Mouse (Mus musculus): Measurements from ENCODE around the gene Arl15. TPM values are rescaled to one million over a fixed set of nuclear protein-coding genes. Genes with fewer than 3 reads are reported as not detected.
A peak's percentile ranks its signal among the peaks of the same experiment; 100 is the strongest.

Gene Arl15
- polyA plus RNA-seq, 1 experiment from 2014 or later = 10.1 TPM

- Histone ChIP-seq H3K4me1 (ENCODE audit: insufficient read depth, low read depth, low read length) (no peaks in the 10 kb centered on the region), H3K27me3 (replicated peaks; ENCODE audit: insufficient read depth, low read length) (no peaks in the 10 kb centered on the region), H3K9ac (replicated peaks; ENCODE audit: low read depth) (no peak overlapping the region), H3K4me3 (ENCODE audit: low read depth, low read length) (no peak overlapping the region), H3K9me3 (ENCODE audit: low read length) (no peaks in the 10 kb centered on the region), H3K27ac (ENCODE audit: low read length) (no peak overlapping the region), H3K4me2 (replicated peaks; ENCODE audit: low read depth, low read length) (no peak overlapping the region), H3K36me3 (ENCODE audit: insufficient read depth, low read length) (no peaks in the 10 kb centered on the region)
- DNase-seq (ENCODE audit: low spot score) = peak; percentile 70
- WGBS = 62% methylated on average over 20 of the region's 20 CpGs
- ATAC-seq = peak; percentile 73
- TF ChIP-seq EP300 (IDR thresholded peaks at IDR 0.05) (peak; percentile 34; the same call in 1 of the 2 replicates), CTCF (IDR thresholded peaks at IDR 0.05) (no peak)
Measured at GRCm38 (mm10) chr13:113879651-113880327, 85.5 kb downstream of the Arl15 start.

- no peaks in the 10 kb centered on the region for H3K36me3 ChIP-seq (ENCODE audit: insufficient read depth, low read length)
- TF ChIP-seq CTCF (IDR thresholded peaks at IDR 0.05) (no peak), EP300 (IDR thresholded peaks at IDR 0.05) (no peak)
- H3K4me1 ChIP-seq (ENCODE audit: insufficient read depth, low read depth, low read length) = no peaks in the 10 kb centered on the region
- H3K9ac ChIP-seq (replicated peaks; ENCODE audit: low read depth) = no peak overlapping the region
- no peaks in the 10 kb centered on the region for H3K9me3 ChIP-seq (ENCODE audit: low read length)
- WGBS = 46% methylated on average over 19 of the region's 19 CpGs
- no peak overlapping the region for H3K4me2 ChIP-seq (replicated peaks; ENCODE audit: low read depth, low read length)
- ATAC-seq (no peak), DNase-seq (ENCODE audit: low spot score) (no peak)
- H3K4me3 ChIP-seq (ENCODE audit: low read depth, low read length) = no peak overlapping the region
- no peak overlapping the region for H3K27ac ChIP-seq (ENCODE audit: low read length)
- H3K27me3 ChIP-seq (replicated peaks; ENCODE audit: insufficient read depth, low read length) = no peaks in the 10 kb centered on the region
Measured at GRCm38 (mm10) chr13:113880564-113881171, 86.4 kb downstream of the Arl15 start.

GRCm38 (mm10) chr13:113882959-113883358 lies 88.7 kb downstream of the Arl15 start:
- Histone ChIP-seq H3K9ac (replicated peaks; ENCODE audit: low read depth) (no peak overlapping the region), H3K27me3 (replicated peaks; ENCODE audit: insufficient read depth, low read length) (no peaks in the 10 kb centered on the region), H3K9me3 (ENCODE audit: low read length) (no peaks in the 10 kb centered on the region), H3K4me2 (replicated peaks; ENCODE audit: low read depth, low read length) (no peak overlapping the region), H3K36me3 (ENCODE audit: insufficient read depth, low read length) (no peaks in the 10 kb centered on the region), H3K27ac (ENCODE audit: low read length) (no peak overlapping the region), H3K4me1 (ENCODE audit: insufficient read depth, low read depth, low read length) (no peaks in the 10 kb centered on the region), H3K4me3 (ENCODE audit: low read depth, low read length) (no peak overlapping the region)
- no peak for DNase-seq (ENCODE audit: low spot score)
- WGBS = 55% methylated on average over 1 of the region's 1 CpGs
- no peak for ATAC-seq
- TF ChIP-seq EP300 (IDR thresholded peaks at IDR 0.05) (no peak), CTCF (IDR thresholded peaks at IDR 0.05) (no peak)

GRCm38 (mm10) chr13:113887090-113887489 lies 92.8 kb downstream of the Arl15 start:
- ATAC-seq = no peak
- Histone ChIP-seq H3K36me3 (ENCODE audit: insufficient read depth, low read length) (no peaks in the 10 kb centered on the region), H3K4me1 (ENCODE audit: insufficient read depth, low read depth, low read length) (no peaks in the 10 kb centered on the region), H3K9me3 (ENCODE audit: low read length) (no peaks in the 10 kb centered on the region), H3K27me3 (replicated peaks; ENCODE audit: insufficient read depth, low read length) (no peaks in the 10 kb centered on the region), H3K4me3 (ENCODE audit: low read depth, low read length) (no peak overlapping the region), H3K4me2 (replicated peaks; ENCODE audit: low read depth, low read length) (no peak overlapping the region), H3K9ac (replicated peaks; ENCODE audit: low read depth) (no peak overlapping the region), H3K27ac (ENCODE audit: low read length) (no peak overlapping the region)
- TF ChIP-seq CTCF (IDR thresholded peaks at IDR 0.05) (no peak), EP300 (IDR thresholded peaks at IDR 0.05) (no peak)
- 55% methylated on average over 6 of the region's 6 CpGs for WGBS
- DNase-seq (ENCODE audit: low spot score) = no peak

- ATAC-seq = no peak
- DNase-seq (ENCODE audit: low spot score) = no peak
- Histone ChIP-seq H3K36me3 (ENCODE audit: insufficient read depth, low read length) (no peaks in the 10 kb centered on the region), H3K27ac (ENCODE audit: low read length) (no peak overlapping the region), H3K9ac (replicated peaks; ENCODE audit: low read depth) (no peak overlapping the region), H3K9me3 (ENCODE audit: low read length) (no peaks in the 10 kb centered on the region), H3K4me2 (replicated peaks; ENCODE audit: low read depth, low read length) (no peak overlapping the region), H3K4me1 (ENCODE audit: insufficient read depth, low read depth, low read length) (no peaks in the 10 kb centered on the region), H3K27me3 (replicated peaks; ENCODE audit: insufficient read depth, low read length) (no peaks in the 10 kb centered on the region), H3K4me3 (ENCODE audit: low read depth, low read length) (no peak overlapping the region)
- 68% methylated on average over 5 of the region's 5 CpGs for WGBS
- TF ChIP-seq EP300 (IDR thresholded peaks at IDR 0.05) (no peak), CTCF (IDR thresholded peaks at IDR 0.05) (no peak)
Measured at GRCm38 (mm10) chr13:113888126-113888525, 93.8 kb downstream of the Arl15 start.

GRCm38 (mm10) chr13:113888704-113889103 lies 94.4 kb downstream of the Arl15 start:
- Histone ChIP-seq H3K27ac (ENCODE audit: low read length) (no peak overlapping the region), H3K4me1 (ENCODE audit: insufficient read depth, low read depth, low read length) (no peaks in the 10 kb centered on the region), H3K9ac (replicated peaks; ENCODE audit: low read depth) (no peak overlapping the region), H3K9me3 (ENCODE audit: low read length) (no peaks in the 10 kb centered on the region), H3K4me2 (replicated peaks; ENCODE audit: low read depth, low read length) (no peak overlapping the region), H3K36me3 (ENCODE audit: insufficient read depth, low read length) (no peaks in the 10 kb centered on the region), H3K27me3 (replicated peaks; ENCODE audit: insufficient read depth, low read length) (no peaks in the 10 kb centered on the region), H3K4me3 (ENCODE audit: low read depth, low read length) (no peak overlapping the region)
- DNase-seq (ENCODE audit: low spot score) = no peak
- no peak for ATAC-seq
- 77% methylated on average over 16 of the region's 16 CpGs for WGBS
- TF ChIP-seq EP300 (IDR thresholded peaks at IDR 0.05) (no peak), CTCF (IDR thresholded peaks at IDR 0.05) (no peak)
